Mouse (Mus musculus) CH12.LX (cell line): ENCODE data around the gene Papss1.

ENCODE experiments used
- KAT2A ChIP-seq: IDR thresholded peaks from 2 replicates; pipeline ENCODE4 v1.6.1; 2012; ENCODE audit warnings: low read length, improper control_type of control experiment, inconsistent platforms; ENCODE audit not compliant: insufficient replicate concordance
- TCF12 ChIP-seq: IDR thresholded peaks from 2 replicates; pipeline ENCODE4 v1.6.1; 2014; ENCODE audit warnings: low read depth, mild to moderate bottlenecking, inconsistent platforms, low read length, improper control_type of control experiment
- UBTF ChIP-seq: IDR thresholded peaks from 2 replicates; pipeline ENCODE4 v1.6.1; 2012; ENCODE audit warnings: low read depth, mild to moderate bottlenecking, inconsistent platforms, low read length, improper control_type of control experiment, moderate library complexity

GRCm38 (mm10) chr3:131565257-131565610, 666 bp downstream of the Papss1 start:
- no peak for TF ChIP-seq TCF12
- TF ChIP-seq KAT2A: no peak
- no peak for TF ChIP-seq UBTF
